Mouse (Mus musculus) bone marrow, adult 2 months (tissue): Measurements from ENCODE around the gene Clk1. TPM values are rescaled to one million over a fixed set of nuclear protein-coding genes. Genes with fewer than 3 reads are reported as not detected.

ENCODE experiments used
- H3K27ac ChIP-seq: fragments of 200-500 bp; 2 replicates; pipeline ENCODE4 v1.5.1; 2012; ENCODE audit warnings: low read depth, mild to moderate bottlenecking, control low read depth, inconsistent platforms, low read length; ENCODE audit not compliant: control insufficient read depth, poor library complexity, insufficient read depth
- H3K4me1 ChIP-seq: fragments of 200-500 bp; 2 replicates; pipeline ENCODE4 v1.6.1; 2011; ENCODE audit warnings: low read length; ENCODE audit not compliant: control insufficient read depth, insufficient read depth
- H3K4me3 ChIP-seq: fragments of 200-500 bp; replicated peaks from 2 replicates; pipeline ENCODE3; 2011; ENCODE audit warnings: mild to moderate bottlenecking, low read depth, low read length, control low read depth; ENCODE audit not compliant: control insufficient read depth
- CTCF ChIP-seq: fragments of 200-500 bp; IDR thresholded peaks from 2 replicates; pipeline ENCODE4 v1.5.1; 2011; ENCODE audit warnings: low read length, control low read depth; ENCODE audit not compliant: control insufficient read depth, insufficient read depth
- POLR2A ChIP-seq: fragments of 200-500 bp; IDR thresholded peaks from 2 replicates; pipeline ENCODE4 v1.6.1; 2011; ENCODE audit warnings: low read depth, mild to moderate bottlenecking, control low read depth, low read length, borderline replicate concordance; ENCODE audit not compliant: control insufficient read depth
- WGBS: fragments of 180-500 bp; shearing (Covaris S2); methylation state at CpG from one replicate; pipeline ENCODE4 v1.1.7; 2018; 5-methylcytosine and 5-hydroxymethylcytosine counted together
- polyA plus RNA-seq: library from polyadenylated mRNA; stranded (reverse); fragments of >200 nt; gene quantifications from 2 replicates; pipeline ENCODE4 v1.2.4, GENCODE M21; 2011; ENCODE audit warnings: low replicate concordance; ENCODE audit not compliant: missing spikeins, insufficient read depth, insufficient read length

Gene Clk1
- polyA plus RNA-seq, 1 experiment = 359 TPM

DNA sequence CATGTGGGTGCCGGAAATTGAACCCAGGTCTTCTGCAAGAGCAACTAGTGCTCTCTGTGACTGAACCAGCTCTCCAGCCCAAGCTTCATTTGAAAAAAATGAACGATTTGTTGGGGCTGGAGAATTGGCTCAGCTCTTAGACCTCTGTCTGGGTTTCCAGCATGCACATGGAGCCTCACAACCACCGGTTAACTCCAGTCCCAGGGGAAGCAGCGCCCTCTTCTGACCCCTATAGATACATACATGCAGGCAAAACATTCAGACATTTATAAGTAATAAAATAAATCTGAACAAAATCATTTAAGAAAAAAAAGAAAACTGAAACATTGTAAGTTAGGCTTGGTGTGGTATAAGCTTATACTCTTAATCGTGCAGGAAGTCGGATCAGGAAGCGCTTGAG is 24.5 kb upstream of the Clk1 start:
- 72% methylated on average over 7 of the region's 7 CpGs for WGBS
- no peak overlapping the region for H3K4me3 ChIP-seq
- peaks cover 2% of the 10 kb centered on the region for H3K4me1 ChIP-seq
- H3K27ac ChIP-seq = no peak overlapping the region
- no peak for TF ChIP-seq POLR2A
- no peak for TF ChIP-seq CTCF

DNA sequence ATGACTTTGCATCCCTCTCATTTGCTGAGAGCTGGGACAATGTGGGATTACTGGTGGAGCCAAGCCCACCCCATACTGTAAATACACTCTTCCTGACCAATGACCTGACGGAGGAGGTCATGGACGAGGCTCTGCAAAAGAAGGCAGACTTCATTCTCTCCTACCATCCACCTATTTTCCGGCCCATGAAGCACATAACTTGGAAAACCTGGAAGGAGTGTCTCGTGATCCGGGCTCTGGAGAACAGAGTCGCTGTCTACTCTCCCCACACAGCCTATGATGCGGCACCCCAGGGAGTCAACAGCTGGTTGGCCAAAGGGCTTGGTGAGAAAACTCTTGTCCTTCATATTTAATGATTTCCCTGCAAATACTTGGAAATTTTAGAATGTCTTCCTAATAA is 23.9 kb upstream of the Clk1 start:
- 91% methylated on average over 7 of the region's 7 CpGs for whole genome bisulfite sequencing

DNA sequence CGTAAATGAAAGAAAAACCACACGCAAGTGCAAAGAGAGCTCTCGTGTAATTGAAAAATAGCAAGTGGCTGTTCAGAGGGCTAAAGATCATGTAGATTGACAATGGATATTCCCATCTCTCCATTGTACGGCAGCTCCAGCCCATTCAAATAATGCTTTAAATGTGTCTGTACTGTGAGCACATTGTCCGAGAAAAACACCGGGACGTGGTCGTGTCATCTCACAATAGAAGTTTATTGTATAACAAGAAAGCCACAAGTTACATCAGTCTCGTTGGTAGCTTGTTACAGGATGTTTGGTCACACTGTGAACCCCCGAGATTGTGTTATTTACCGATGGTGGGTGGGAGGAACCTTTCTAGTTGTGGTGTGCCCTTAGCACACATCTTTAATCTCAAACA is 22.0 kb upstream of the Clk1 start:
- Histone ChIP-seq H3K4me1 (peaks cover 2% of the 10 kb centered on the region), H3K27ac (peak overlapping the region; percentile 96; the same call in 1 of the 2 replicates), H3K4me3 (peak overlapping the region; percentile 98)
- WGBS = under 1% methylated on average over 11 of the region's 11 CpGs
- TF ChIP-seq POLR2A = no peak
- no peak for TF ChIP-seq CTCF

More for the DNA sequence above, 23.9 kb upstream of the Clk1 start:
- Histone ChIP-seq H3K4me1 (peaks cover 2% of the 10 kb centered on the region), H3K27ac (no peak overlapping the region), H3K4me3 (no peak overlapping the region)
- TF ChIP-seq CTCF = no peak
- TF ChIP-seq POLR2A = no peak

DNA sequence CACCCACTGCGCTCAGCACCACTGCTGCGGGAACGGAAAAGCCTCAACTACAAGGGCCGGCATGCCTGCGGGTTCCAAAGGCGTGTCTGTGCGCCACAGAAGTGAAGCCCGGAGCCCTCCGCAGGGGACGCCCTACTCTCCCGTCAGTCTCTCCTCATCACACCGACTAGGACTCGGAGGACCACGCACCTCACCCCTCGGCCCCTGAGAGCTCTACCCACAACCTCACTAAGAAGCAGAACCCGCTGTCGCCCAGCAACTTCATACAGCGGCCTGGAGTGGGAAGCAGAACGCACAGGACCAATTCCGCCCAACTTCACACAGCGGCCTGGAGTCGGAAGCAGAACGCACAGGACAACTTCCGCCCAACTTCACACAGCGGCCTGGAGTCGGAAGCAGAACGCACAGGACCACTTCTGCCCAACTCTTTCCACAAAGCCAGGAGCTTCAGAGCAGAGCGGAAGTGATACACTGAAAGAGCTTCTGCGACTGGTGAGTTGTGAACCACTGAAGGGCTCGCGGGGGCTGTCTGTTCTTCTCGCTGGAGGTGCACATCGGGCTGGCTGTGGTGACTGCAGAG is 21.4 kb upstream of the Clk1 start, which contains the start of the genes Nif3l1 and Ppil3:
Gene Nif3l1 (plus strand): TSS at position 9 of the 580 bp plus-strand sequence.
Gene Ppil3 (minus strand): TSS at position 344 of the 580 bp plus-strand sequence.
- peak within 1 kb of the TSS; percentile 98 for H3K4me3 ChIP-seq

DNA sequence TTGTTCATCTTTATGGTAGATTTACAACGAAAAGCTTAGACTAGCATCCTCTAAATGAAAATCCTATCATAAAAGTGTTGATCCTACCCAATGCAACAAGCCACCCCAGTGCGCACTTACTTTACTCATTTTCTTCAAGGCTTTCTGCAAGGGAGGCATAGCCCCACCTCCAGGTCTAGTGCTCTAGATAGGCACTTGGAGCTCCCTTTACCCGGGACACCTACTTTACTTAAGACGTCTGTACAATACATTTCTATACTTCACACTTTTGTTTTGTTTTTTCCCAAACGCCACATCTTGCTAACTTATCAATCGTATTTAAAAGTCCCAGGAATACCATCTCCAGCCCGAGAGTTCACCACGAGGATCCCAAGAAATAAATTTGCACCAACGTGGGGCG is 20.8 kb upstream of the Clk1 start:
- TF ChIP-seq CTCF (no peak), POLR2A (no peak)
- 10% methylated on average over 10 of the region's 10 CpGs for WGBS
- Histone ChIP-seq H3K4me3 (peak overlapping the region; percentile 98), H3K4me1 (peaks cover 2% of the 10 kb centered on the region), H3K27ac (peak overlapping the region; percentile 96)

More for the DNA sequence above, 21.4 kb upstream of the Clk1 start, which contains the start of the genes Nif3l1 and Ppil3:
- TF ChIP-seq POLR2A (peak; percentile 52; the same call in 1 of the 2 replicates), CTCF (no peak; the same call in 1 of the 2 replicates)
- H3K4me1 ChIP-seq = peaks cover 2% of the 10 kb centered on the region
- peak within 1 kb of the TSS; percentile 96 for H3K27ac ChIP-seq
- under 1% methylated on average over 33 of the region's 33 CpGs for WGBS

DNA sequence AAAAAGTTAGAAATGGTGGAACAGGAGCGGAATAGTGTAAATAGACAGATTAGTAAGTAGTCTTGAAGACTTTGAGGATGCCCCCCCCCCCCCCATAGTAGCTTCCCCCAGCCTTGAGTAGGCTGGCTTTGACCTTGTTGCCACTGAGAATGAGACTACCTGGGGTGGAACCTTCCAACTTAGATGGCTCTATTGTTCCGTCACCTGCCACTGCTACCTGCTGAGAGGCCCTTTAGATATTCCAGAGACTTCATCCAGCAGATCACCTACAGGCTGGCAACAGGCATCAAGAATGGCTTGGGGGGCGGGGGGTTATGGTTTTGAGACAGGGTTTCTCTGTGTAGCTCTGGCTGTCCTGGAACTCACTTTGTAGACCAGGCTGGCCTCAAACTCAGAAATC is 685 bp upstream of the Clk1 start:
- WGBS = 88% methylated on average over 3 of the region's 3 CpGs
- Histone ChIP-seq H3K4me1 (no peaks in the 10 kb centered on the region; the same call in 1 of the 2 replicates), H3K27ac (no peak overlapping the region), H3K4me3 (no peak overlapping the region)
- TF ChIP-seq POLR2A = no peak
- TF ChIP-seq CTCF = no peak

DNA sequence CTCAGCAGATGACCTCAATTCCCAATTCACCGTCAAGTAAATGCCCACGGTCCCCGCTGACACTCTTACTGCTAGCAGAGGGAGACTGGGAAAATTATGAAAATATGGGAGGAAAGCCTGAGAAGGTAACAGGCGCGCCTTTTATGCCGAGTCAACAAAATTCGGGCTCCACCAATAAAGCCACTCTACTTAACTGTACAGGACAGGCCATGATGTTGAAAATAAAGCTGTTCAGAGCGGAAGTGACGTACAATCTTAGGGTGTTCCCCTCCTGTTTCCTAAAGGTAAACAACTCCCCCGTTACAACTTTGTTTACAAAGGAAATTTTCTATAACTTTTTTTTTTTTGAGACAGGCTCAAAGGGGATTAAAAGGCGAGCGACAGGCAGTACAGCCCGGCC is 987 bp downstream of the Clk1 start:
- H3K4me3 ChIP-seq = peak overlapping the region; percentile 84
- H3K4me1 ChIP-seq = no peaks in the 10 kb centered on the region; the same call in 1 of the 2 replicates
- no peak for TF ChIP-seq POLR2A
- no peak for TF ChIP-seq CTCF
- peak overlapping the region; percentile 98 for H3K27ac ChIP-seq
- 1% methylated on average over 13 of the region's 13 CpGs for WGBS

DNA sequence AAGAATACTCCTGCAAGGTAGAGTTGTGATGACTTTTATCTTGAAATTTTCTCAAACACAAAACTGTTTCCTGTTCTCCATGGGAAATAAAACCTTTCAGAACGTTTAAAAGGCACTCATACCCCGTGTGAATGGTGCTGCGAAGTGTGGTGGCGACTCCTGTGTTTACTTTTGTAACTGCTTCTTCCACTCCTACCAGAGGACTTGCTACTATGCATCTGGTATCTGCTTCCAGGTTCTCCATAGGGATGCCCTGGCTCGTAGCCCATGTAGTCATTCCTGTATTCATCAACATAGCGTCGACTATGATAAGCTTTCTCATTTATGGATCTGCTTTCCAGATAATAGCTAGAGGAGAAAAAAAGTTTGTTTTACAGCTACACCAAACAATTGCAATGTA is 2.9 kb downstream of the Clk1 start:
- H3K27ac ChIP-seq = no peak overlapping the region
- H3K4me3 ChIP-seq = no peak overlapping the region
- TF ChIP-seq CTCF = no peak
- no peak for TF ChIP-seq POLR2A
- 39% methylated on average over 7 of the region's 7 CpGs for WGBS
- no peaks in the 10 kb centered on the region; the same call in 1 of the 2 replicates for H3K4me1 ChIP-seq
